Mouse (Mus musculus): ENCODE data around the gene Ctrb1. TPM values are rescaled to one million over a fixed set of nuclear protein-coding genes. Genes with fewer than 3 reads are reported as not detected.

Ctrb1 gene
- polyA plus RNA-seq, 1 experiment from 2014 or later = 58.8 TPM

GRCm38 (mm10) chr8:111720115-111720544 is 29.3 kb upstream of the Ctrb1 start:
- WGBS (ENCODE audit: insufficient replicate concordance) = 27% methylated on average over 4 of the region's 4 CpGs
- Histone ChIP-seq H3K9me3 (replicated peaks; ENCODE audit: control insufficient read depth, low read length) (no peaks in the 10 kb centered on the region), H3K27me3 (ENCODE audit: control insufficient read depth, insufficient read depth, low read depth, low read length) (no peaks in the 10 kb centered on the region; the same call in 1 of the 2 replicates), H3K9ac (ENCODE audit: low read depth, low read length) (no peak overlapping the region), H3K4me1 (ENCODE audit: control insufficient read depth, low read depth, low read length) (peaks cover 21% of the 10 kb centered on the region), H3K36me3 (ENCODE audit: control insufficient read depth, insufficient read depth) (no peaks in the 10 kb centered on the region), H3K27ac (ENCODE audit: low read length) (no peak overlapping the region), H3K4me3 (ENCODE audit: low read depth, low read length) (no peak overlapping the region), H3K4me2 (ENCODE audit: low read depth, low read length) (no peak overlapping the region)
- no peak for ATAC-seq (ENCODE audit: low read depth)

DNA sequence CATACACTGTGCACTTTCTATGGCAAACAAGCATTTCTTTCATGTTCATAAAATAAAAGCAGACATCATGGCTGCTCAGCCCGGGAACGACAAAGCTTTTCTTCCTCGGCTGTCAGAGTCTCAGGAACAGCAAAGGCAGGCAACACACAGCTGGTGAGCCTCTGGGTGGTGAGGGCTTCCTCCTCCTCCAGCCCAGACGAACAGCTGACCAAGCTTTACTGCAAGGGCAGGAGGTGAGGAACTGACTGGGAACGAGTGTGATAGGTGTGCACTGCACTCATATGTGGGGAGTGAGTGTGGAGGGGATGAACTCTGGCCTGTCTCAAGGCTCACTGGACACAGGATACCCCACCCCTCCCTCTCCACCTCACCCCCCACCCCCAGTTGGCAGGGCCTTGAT is 28.1 kb upstream of the Ctrb1 start:
- Histone ChIP-seq H3K4me1 (ENCODE audit: control insufficient read depth, low read depth, low read length) (peaks cover 19% of the 10 kb centered on the region), H3K36me3 (ENCODE audit: control insufficient read depth, insufficient read depth) (no peaks in the 10 kb centered on the region; the same call in 1 of the 2 replicates), H3K9me3 (replicated peaks; ENCODE audit: control insufficient read depth, low read length) (no peaks in the 10 kb centered on the region), H3K27ac (ENCODE audit: low read length) (no peak overlapping the region), H3K9ac (ENCODE audit: low read depth, low read length) (no peak overlapping the region), H3K27me3 (ENCODE audit: control insufficient read depth, insufficient read depth, low read depth, low read length) (no peaks in the 10 kb centered on the region), H3K4me2 (ENCODE audit: low read depth, low read length) (no peak overlapping the region), H3K4me3 (ENCODE audit: low read depth, low read length) (no peak overlapping the region)
- 37% methylated on average over 5 of the region's 5 CpGs for WGBS (ENCODE audit: insufficient replicate concordance)
- no peak for ATAC-seq (ENCODE audit: low read depth)

DNA sequence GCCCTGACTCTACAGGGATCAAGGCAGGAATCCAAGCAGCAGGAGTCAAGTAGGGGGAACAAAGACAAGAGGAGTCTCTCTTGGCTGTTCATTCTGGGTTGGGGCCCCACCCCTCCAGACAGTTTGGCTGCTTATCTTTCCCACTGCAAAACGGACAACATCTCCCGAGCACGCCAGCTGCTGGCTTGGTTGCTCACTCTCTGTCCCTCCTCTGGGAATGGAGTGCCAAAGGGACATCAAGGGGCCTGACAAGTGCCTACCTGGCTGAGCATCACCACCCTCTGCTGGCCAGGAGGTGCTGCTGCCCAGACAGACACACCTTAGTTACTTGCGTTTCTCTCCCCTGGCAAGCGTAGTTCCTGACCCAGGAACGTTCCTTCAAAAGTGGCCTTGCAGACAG is 27.1 kb upstream of the Ctrb1 start:
- no peak for ATAC-seq (ENCODE audit: low read depth)
- WGBS (ENCODE audit: insufficient replicate concordance) = 29% methylated on average over 6 of the region's 6 CpGs

GRCm38 (mm10) chr8:111717488-111717792 is 26.6 kb upstream of the Ctrb1 start:
- WGBS (ENCODE audit: insufficient replicate concordance) = 58% methylated on average over 4 of the region's 4 CpGs
- no peak overlapping the region for H3K9ac ChIP-seq (ENCODE audit: low read depth, low read length)
- ATAC-seq (ENCODE audit: low read depth) = no peak

More for the DNA sequence above, 27.1 kb upstream of the Ctrb1 start:
- Histone ChIP-seq H3K4me2 (ENCODE audit: low read depth, low read length) (no peak overlapping the region), H3K36me3 (ENCODE audit: control insufficient read depth, insufficient read depth) (no peaks in the 10 kb centered on the region; the same call in 1 of the 2 replicates), H3K27me3 (ENCODE audit: control insufficient read depth, insufficient read depth, low read depth, low read length) (no peaks in the 10 kb centered on the region), H3K4me1 (ENCODE audit: control insufficient read depth, low read depth, low read length) (peaks cover 19% of the 10 kb centered on the region), H3K27ac (ENCODE audit: low read length) (0 out of 2 replicates have a peak overlapping the region, but pooled peaks have one; percentile 22), H3K9ac (ENCODE audit: low read depth, low read length) (no peak overlapping the region), H3K4me3 (ENCODE audit: low read depth, low read length) (no peak overlapping the region), H3K9me3 (replicated peaks; ENCODE audit: control insufficient read depth, low read length) (no peaks in the 10 kb centered on the region)

DNA sequence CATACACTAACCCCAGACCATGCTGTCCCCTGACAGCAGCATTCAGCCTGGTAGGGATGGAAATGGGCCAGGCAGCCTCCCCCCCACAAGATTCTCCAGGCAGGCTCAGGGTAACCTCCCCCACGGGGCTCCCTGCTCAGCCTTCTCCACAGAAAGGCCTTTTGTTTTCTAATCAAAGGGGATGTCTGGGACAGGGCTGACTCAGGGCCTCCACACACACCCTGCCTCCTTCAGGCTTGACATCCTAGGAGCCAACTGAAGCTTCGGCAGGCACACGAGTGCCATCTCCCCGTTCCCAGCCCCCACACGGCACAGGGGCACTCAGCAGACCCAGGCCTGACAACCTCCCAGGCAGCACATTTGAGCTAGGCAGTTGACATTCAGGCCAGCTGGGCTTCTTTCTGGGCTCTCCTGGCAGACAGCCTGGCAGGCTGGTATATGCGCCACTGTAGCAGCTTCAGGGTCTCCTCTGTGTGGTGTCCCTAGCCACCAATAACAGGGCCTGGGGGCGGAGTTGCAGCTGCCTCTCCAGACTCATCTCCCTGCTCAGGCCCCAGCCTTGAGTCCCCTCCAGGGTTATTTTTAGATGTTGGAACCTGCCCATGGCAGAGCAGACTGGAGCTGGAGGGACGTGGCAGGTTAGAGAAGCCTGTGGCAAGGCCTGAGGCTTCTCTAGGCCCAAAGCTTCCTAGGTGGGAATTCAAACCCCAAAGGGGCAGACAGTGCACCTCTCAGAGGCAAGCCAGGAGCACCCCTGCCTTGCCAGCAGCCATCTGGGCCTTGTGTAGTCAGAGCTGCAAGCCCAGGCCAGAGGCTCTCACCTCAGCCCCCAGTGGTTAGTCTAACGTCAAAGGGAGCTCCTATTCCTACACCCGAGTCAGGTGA is 26.0 kb upstream of the Ctrb1 start:
- no peak overlapping the region for H3K9ac ChIP-seq (ENCODE audit: low read depth, low read length)
- H3K4me3 ChIP-seq (ENCODE audit: low read depth, low read length) = no peak overlapping the region
- H3K27ac ChIP-seq (ENCODE audit: low read length) = peak overlapping the region; percentile 1; the same call in 1 of the 2 replicates
- H3K4me2 ChIP-seq (ENCODE audit: low read depth, low read length) = no peak overlapping the region
- no peaks in the 10 kb centered on the region for H3K27me3 ChIP-seq (ENCODE audit: control insufficient read depth, insufficient read depth, low read depth, low read length)
- no peaks in the 10 kb centered on the region for H3K9me3 ChIP-seq (replicated peaks; ENCODE audit: control insufficient read depth, low read length)
- peaks cover 19% of the 10 kb centered on the region for H3K4me1 ChIP-seq (ENCODE audit: control insufficient read depth, low read depth, low read length)
- ATAC-seq (ENCODE audit: low read depth) = no peak
- 63% methylated on average over 10 of the region's 10 CpGs for WGBS (ENCODE audit: insufficient replicate concordance)
- H3K36me3 ChIP-seq (ENCODE audit: control insufficient read depth, insufficient read depth) = no peaks in the 10 kb centered on the region; the same call in 1 of the 2 replicates

More at GRCm38 (mm10) chr8:111717488-111717792, 26.6 kb upstream of the Ctrb1 start:
- Histone ChIP-seq H3K4me3 (ENCODE audit: low read depth, low read length) (no peak overlapping the region), H3K27me3 (ENCODE audit: control insufficient read depth, insufficient read depth, low read depth, low read length) (no peaks in the 10 kb centered on the region), H3K4me2 (ENCODE audit: low read depth, low read length) (no peak overlapping the region), H3K9me3 (replicated peaks; ENCODE audit: control insufficient read depth, low read length) (no peaks in the 10 kb centered on the region), H3K36me3 (ENCODE audit: control insufficient read depth, insufficient read depth) (no peaks in the 10 kb centered on the region; the same call in 1 of the 2 replicates), H3K4me1 (ENCODE audit: control insufficient read depth, low read depth, low read length) (peaks cover 19% of the 10 kb centered on the region), H3K27ac (ENCODE audit: low read length) (peak overlapping the region; percentile 22; the same call in 1 of the 2 replicates)

DNA sequence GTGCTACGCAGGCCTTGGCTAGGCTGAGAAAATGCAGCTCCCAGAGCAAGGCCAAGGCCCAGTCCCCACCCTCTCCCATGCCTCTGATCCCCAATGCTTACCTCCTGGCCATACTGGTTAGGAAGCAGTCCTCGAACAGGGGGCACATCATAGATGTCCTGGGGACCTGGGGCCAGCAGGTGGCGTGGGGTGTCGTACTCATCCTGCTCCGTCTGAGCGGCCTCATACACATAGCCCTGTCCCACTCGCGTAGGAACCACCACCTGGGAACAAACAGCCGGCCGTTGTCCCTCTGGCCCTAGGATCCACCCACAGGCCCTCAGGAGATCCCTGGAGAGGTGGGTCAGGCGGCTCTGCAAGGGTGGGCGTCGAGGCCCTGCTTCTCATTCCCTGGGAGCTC is 24.7 kb upstream of the Ctrb1 start:
- ATAC-seq (ENCODE audit: low read depth) = no peak
- Histone ChIP-seq H3K27ac (ENCODE audit: low read length) (no peak overlapping the region), H3K4me3 (ENCODE audit: low read depth, low read length) (no peak overlapping the region), H3K27me3 (ENCODE audit: control insufficient read depth, insufficient read depth, low read depth, low read length) (no peaks in the 10 kb centered on the region), H3K4me2 (ENCODE audit: low read depth, low read length) (no peak overlapping the region), H3K9ac (ENCODE audit: low read depth, low read length) (no peak overlapping the region), H3K36me3 (ENCODE audit: control insufficient read depth, insufficient read depth) (no peaks in the 10 kb centered on the region; the same call in 1 of the 2 replicates), H3K4me1 (ENCODE audit: control insufficient read depth, low read depth, low read length) (peaks cover 19% of the 10 kb centered on the region), H3K9me3 (replicated peaks; ENCODE audit: control insufficient read depth, low read length) (no peaks in the 10 kb centered on the region)
- 76% methylated on average over 13 of the region's 13 CpGs for WGBS (ENCODE audit: insufficient replicate concordance)

- no peaks in the 10 kb centered on the region for H3K9me3 ChIP-seq (replicated peaks; ENCODE audit: control insufficient read depth, low read length)
- no peaks in the 10 kb centered on the region; the same call in 1 of the 2 replicates for H3K36me3 ChIP-seq (ENCODE audit: control insufficient read depth, insufficient read depth)
- H3K27ac ChIP-seq (ENCODE audit: low read length) = no peak overlapping the region
- WGBS (ENCODE audit: insufficient replicate concordance) = 78% methylated on average over 12 of the region's 12 CpGs
- H3K4me2 ChIP-seq (ENCODE audit: low read depth, low read length) = no peak overlapping the region
- peaks cover 19% of the 10 kb centered on the region for H3K4me1 ChIP-seq (ENCODE audit: control insufficient read depth, low read depth, low read length)
- no peaks in the 10 kb centered on the region for H3K27me3 ChIP-seq (ENCODE audit: control insufficient read depth, insufficient read depth, low read depth, low read length)
- no peak overlapping the region for H3K9ac ChIP-seq (ENCODE audit: low read depth, low read length)
- ATAC-seq (ENCODE audit: low read depth) = no peak
- no peak overlapping the region for H3K4me3 ChIP-seq (ENCODE audit: low read depth, low read length)
Measured at GRCm38 (mm10) chr8:111714295-111714694, 23.5 kb upstream of the Ctrb1 start.

DNA sequence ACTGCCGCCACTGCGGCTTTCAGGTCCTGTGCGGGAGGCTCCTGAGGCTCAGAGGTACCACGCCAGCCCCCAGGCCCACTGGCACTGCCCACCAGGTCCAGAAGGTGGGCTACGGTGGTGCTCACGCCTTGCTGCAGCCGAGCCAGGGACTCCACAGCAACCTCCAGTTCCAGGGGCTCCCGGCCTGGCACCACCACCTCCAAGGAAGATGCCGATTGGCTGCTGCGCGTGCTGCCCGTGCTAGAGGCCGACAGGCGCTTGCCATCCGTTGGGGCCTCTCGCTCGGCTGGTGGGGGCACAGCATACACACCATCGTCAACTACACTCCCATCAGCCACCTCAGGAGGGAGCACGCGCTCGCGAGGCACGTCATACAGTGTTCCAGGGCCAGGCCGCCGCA is 23.0 kb upstream of the Ctrb1 start:
- H3K27me3 ChIP-seq (ENCODE audit: control insufficient read depth, insufficient read depth, low read depth, low read length) = no peaks in the 10 kb centered on the region
- H3K9me3 ChIP-seq (replicated peaks; ENCODE audit: control insufficient read depth, low read length) = no peaks in the 10 kb centered on the region
- H3K27ac ChIP-seq (ENCODE audit: low read length) = no peak overlapping the region
- H3K36me3 ChIP-seq (ENCODE audit: control insufficient read depth, insufficient read depth) = no peaks in the 10 kb centered on the region; the same call in 1 of the 2 replicates
- peaks cover 19% of the 10 kb centered on the region for H3K4me1 ChIP-seq (ENCODE audit: control insufficient read depth, low read depth, low read length)
- no peak for ATAC-seq (ENCODE audit: low read depth)
- WGBS (ENCODE audit: insufficient replicate concordance) = 87% methylated on average over 25 of the region's 25 CpGs
- no peak overlapping the region for H3K4me3 ChIP-seq (ENCODE audit: low read depth, low read length)
- no peak overlapping the region for H3K9ac ChIP-seq (ENCODE audit: low read depth, low read length)
- no peak overlapping the region for H3K4me2 ChIP-seq (ENCODE audit: low read depth, low read length)

DNA sequence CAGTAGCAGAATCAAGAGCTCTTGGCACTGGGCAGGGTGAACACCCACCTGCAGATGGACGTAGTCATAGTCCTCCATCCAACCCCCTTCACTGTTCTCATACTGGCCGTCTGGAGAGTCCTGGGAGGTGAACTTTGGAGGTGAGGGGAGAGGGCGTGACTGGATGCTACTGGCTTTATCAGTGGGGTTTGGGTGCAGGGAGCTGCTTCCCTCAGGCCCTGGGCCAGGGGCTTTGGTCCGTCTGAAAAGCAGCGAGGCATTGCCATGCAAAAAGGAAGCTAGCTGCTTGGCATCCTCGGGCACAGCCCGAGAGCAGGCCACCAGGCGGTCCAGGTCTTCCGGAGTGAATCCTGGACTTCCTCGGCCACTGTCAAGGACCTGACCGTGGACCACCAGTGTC is 22.5 kb upstream of the Ctrb1 start:
- Histone ChIP-seq H3K4me1 (ENCODE audit: control insufficient read depth, low read depth, low read length) (peaks cover 19% of the 10 kb centered on the region), H3K27ac (ENCODE audit: low read length) (no peak overlapping the region), H3K4me2 (ENCODE audit: low read depth, low read length) (no peak overlapping the region), H3K4me3 (ENCODE audit: low read depth, low read length) (no peak overlapping the region), H3K9ac (ENCODE audit: low read depth, low read length) (no peak overlapping the region), H3K36me3 (ENCODE audit: control insufficient read depth, insufficient read depth) (no peaks in the 10 kb centered on the region; the same call in 1 of the 2 replicates), H3K9me3 (replicated peaks; ENCODE audit: control insufficient read depth, low read length) (no peaks in the 10 kb centered on the region), H3K27me3 (ENCODE audit: control insufficient read depth, insufficient read depth, low read depth, low read length) (no peaks in the 10 kb centered on the region)
- no peak for ATAC-seq (ENCODE audit: low read depth)
- WGBS (ENCODE audit: insufficient replicate concordance) = 79% methylated on average over 11 of the region's 11 CpGs

Data from liver, embryonic 16.5 days (tissue).